In genomic region chr11:26961336-26961980, GRCm38 (mm10) we compare ENCODE assay signal across 8 mouse cellular contexts.
DNase-seq lines count a peak whose midpoint lies in the region; ATAC-seq and TF ChIP-seq lines count a peak whose summit lies in the region.

No protein-coding gene starts in this region.

- ATAC-seq in heart, embryonic 12.5 days (ENCODE audit: insufficient number of reproducible peaks, low FRiP score), result peak; percentile 83
- peak; percentile 99 for ATAC-seq in kidney, embryonic 16.5 days (ENCODE audit: low FRiP score, low TSS enrichment)
- ATAC-seq in stomach, embryonic 15.5 days (ENCODE audit: insufficient read depth, low FRiP score, low read depth), result peak; percentile 93

- no peak overlapping the region for H3K9ac ChIP-seq in heart, embryonic 12.5 days
- no peak overlapping the region for H3K9ac ChIP-seq in kidney, embryonic 16.5 days (replicated peaks; ENCODE audit: low read length)
- no peak overlapping the region for H3K9ac ChIP-seq in liver, adult 2 months (ENCODE audit: low read depth, low read length)
- no peak overlapping the region for H3K9ac ChIP-seq in stomach, embryonic 15.5 days

- DNase-seq in 416B (ENCODE audit: low read depth), result peak; percentile 70
- peak; percentile 44 for DNase-seq in liver, adult 2 months (ENCODE audit: extremely low read depth, low read depth, low spot score)
- peak; percentile 93 for DNase-seq in neural tube, embryonic 10.5 days (ENCODE audit: extremely low spot score, low spot score)

- no peaks in the 10 kb centered on the region for H3K79me2 ChIP-seq in liver, adult 2 months (ENCODE audit: control insufficient read depth, insufficient read depth, low read length)

- H3K27ac ChIP-seq in bone marrow macrophage, adult 2 months (ENCODE audit: insufficient read depth, low read depth, low read length), result no peak overlapping the region
- H3K27ac ChIP-seq in embryonic fibroblast, embryonic 13.5 days (ENCODE audit: insufficient read depth, low read length), result no peak overlapping the region
- no peak overlapping the region for H3K27ac ChIP-seq in heart, embryonic 12.5 days (ENCODE audit: poor library complexity, severe bottlenecking)
- H3K27ac ChIP-seq in kidney, embryonic 16.5 days (ENCODE audit: low read length), result no peak overlapping the region
- no peak overlapping the region for H3K27ac ChIP-seq in liver, adult 2 months (replicated peaks; ENCODE audit: insufficient read depth, low read depth, low read length)
- no peak overlapping the region for H3K27ac ChIP-seq in stomach, embryonic 15.5 days

- H3K36me3 ChIP-seq in heart, embryonic 12.5 days, result no peaks in the 10 kb centered on the region
- H3K36me3 ChIP-seq in kidney, embryonic 16.5 days (ENCODE audit: insufficient read depth, low read length), result no peaks in the 10 kb centered on the region
- no peaks in the 10 kb centered on the region for H3K36me3 ChIP-seq in liver, adult 2 months (ENCODE audit: control insufficient read depth, insufficient read depth, low read length)
- no peaks in the 10 kb centered on the region for H3K36me3 ChIP-seq in stomach, embryonic 15.5 days

- H3K4me1 ChIP-seq in bone marrow macrophage, adult 2 months (ENCODE audit: control insufficient read depth, insufficient read depth, low read length), result no peaks in the 10 kb centered on the region
- H3K4me1 ChIP-seq in embryonic fibroblast, embryonic 13.5 days (ENCODE audit: control insufficient read depth, insufficient read depth, low read length), result no peaks in the 10 kb centered on the region; the same call in 1 of the 2 replicates
- H3K4me1 ChIP-seq in heart, embryonic 12.5 days (replicated peaks), result peaks cover 19% of the 10 kb centered on the region
- peaks cover 6% of the 10 kb centered on the region; the same call in 1 of the 2 replicates for H3K4me1 ChIP-seq in kidney, embryonic 16.5 days (ENCODE audit: insufficient read depth, low read length)
- no peaks in the 10 kb centered on the region for H3K4me1 ChIP-seq in liver, adult 2 months (ENCODE audit: control insufficient read depth, insufficient read depth, low read length)
- H3K4me1 ChIP-seq in stomach, embryonic 15.5 days, result 0 out of 2 replicates have a peak, but pooled peaks cover 4% of the 10 kb centered on the region

- no peak for TF ChIP-seq POLR2A in bone marrow macrophage, adult 2 months (IDR thresholded peaks at IDR 0.05; ENCODE audit: borderline replicate concordance, low read depth, low read length)
- no peak for TF ChIP-seq POLR2A in embryonic fibroblast, embryonic 13.5 days (IDR thresholded peaks at IDR 0.05; ENCODE audit: low read depth, low read length)
- TF ChIP-seq POLR2A in liver, adult 2 months (IDR thresholded peaks at IDR 0.05; ENCODE audit: extremely low read depth, insufficient read depth, low read length), result no peak

- peak; percentile 84 for TF ChIP-seq CTCF in bone marrow macrophage, adult 2 months (IDR thresholded peaks at IDR 0.05; ENCODE audit: low read depth, low read length)
- TF ChIP-seq CTCF in embryonic fibroblast, embryonic 13.5 days (IDR thresholded peaks at IDR 0.05; ENCODE audit: borderline replicate concordance, insufficient read depth, low read length), result peak; percentile 94
- TF ChIP-seq CTCF in liver, adult 2 months (IDR thresholded peaks at IDR 0.05; ENCODE audit: low read depth, low read length), result peak; percentile 91

- no peaks in the 10 kb centered on the region for H3K9me3 ChIP-seq in heart, embryonic 12.5 days (replicated peaks)
- no peaks in the 10 kb centered on the region for H3K9me3 ChIP-seq in kidney, embryonic 16.5 days (ENCODE audit: low read length)
- H3K9me3 ChIP-seq in stomach, embryonic 15.5 days, result no peaks in the 10 kb centered on the region

- peak overlapping the region; percentile 39 for H3K4me2 ChIP-seq in heart, embryonic 12.5 days
- peak overlapping the region; percentile 35; the same call in 1 of the 2 replicates for H3K4me2 ChIP-seq in kidney, embryonic 16.5 days (replicated peaks; ENCODE audit: low read depth, low read length)
- peak overlapping the region; percentile 19; the same call in 1 of the 2 replicates for H3K4me2 ChIP-seq in stomach, embryonic 15.5 days

- H3K27me3 ChIP-seq in heart, embryonic 12.5 days (replicated peaks), result no peaks in the 10 kb centered on the region
- no peaks in the 10 kb centered on the region for H3K27me3 ChIP-seq in kidney, embryonic 16.5 days (ENCODE audit: insufficient read depth, low read length)
- no peaks in the 10 kb centered on the region; the same call in 1 of the 2 replicates for H3K27me3 ChIP-seq in liver, adult 2 months (ENCODE audit: control insufficient read depth, insufficient read depth, low read length)
- no peaks in the 10 kb centered on the region for H3K27me3 ChIP-seq in stomach, embryonic 15.5 days (replicated peaks)

- no peak overlapping the region for H3K4me3 ChIP-seq in bone marrow macrophage, adult 2 months (ENCODE audit: insufficient read depth, low read length)
- no peak overlapping the region for H3K4me3 ChIP-seq in embryonic fibroblast, embryonic 13.5 days (ENCODE audit: insufficient read depth, low read length)
- no peak overlapping the region for H3K4me3 ChIP-seq in heart, embryonic 12.5 days
- H3K4me3 ChIP-seq in kidney, embryonic 16.5 days (ENCODE audit: low read length), result no peak overlapping the region
- no peak overlapping the region for H3K4me3 ChIP-seq in liver, adult 2 months (ENCODE audit: insufficient read depth, low read depth, low read length)
- H3K4me3 ChIP-seq in stomach, embryonic 15.5 days (replicated peaks), result no peak overlapping the region

- 11% methylated on average over 5 of the region's 5 CpGs for WGBS in heart, embryonic 12.5 days
- WGBS in kidney, embryonic 16.5 days, result 10% methylated on average over 5 of the region's 5 CpGs
- 9% methylated on average over 5 of the region's 5 CpGs for WGBS in liver, adult 2 months
- WGBS in stomach, embryonic 15.5 days, result 7% methylated on average over 5 of the region's 5 CpGs
